Mouse (Mus musculus): ENCODE measurements at regions not wholly inside any gene's neighbourhood (a gene's known extent, or its start where the extent isn't known, plus 50 kb on each side); places are given as distances from the start of the nearest gene placed in this dataset.

DNA sequence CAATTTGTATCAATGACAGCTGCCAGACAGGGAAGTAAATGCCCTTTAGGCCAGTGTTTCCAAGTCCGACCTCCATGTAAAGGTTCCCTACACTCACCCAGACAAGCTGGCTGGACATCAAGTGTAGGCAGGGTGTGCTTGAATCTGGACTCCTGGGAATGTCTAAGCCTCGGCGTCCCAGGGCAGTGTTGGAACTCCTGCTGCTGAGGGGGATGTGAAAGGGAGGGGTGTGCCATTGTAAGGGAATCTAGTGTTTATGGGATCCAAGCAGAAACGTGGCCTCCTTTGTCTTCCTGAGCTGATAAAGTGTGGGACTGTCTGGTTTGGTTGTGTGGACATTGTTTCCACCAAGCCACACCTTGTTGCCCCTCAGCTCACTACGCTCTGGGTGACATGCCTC, 291.9 kb downstream of the Cxcl12 start:
- DNase-seq (ENCODE audit: extremely low spot score in 1 of 2, low spot score in 2 of 2) = no peak
- intact Hi-C loops (cut with DNase I) = no loop called here

GRCm38 (mm10) chr6:117465165-117465564, 296.8 kb downstream of the Cxcl12 start:
- DNase-seq (ENCODE audit: extremely low spot score in 1 of 2, low spot score in 2 of 2) = no peak
- intact Hi-C loops (cut with DNase I) = no loop called here

DNA sequence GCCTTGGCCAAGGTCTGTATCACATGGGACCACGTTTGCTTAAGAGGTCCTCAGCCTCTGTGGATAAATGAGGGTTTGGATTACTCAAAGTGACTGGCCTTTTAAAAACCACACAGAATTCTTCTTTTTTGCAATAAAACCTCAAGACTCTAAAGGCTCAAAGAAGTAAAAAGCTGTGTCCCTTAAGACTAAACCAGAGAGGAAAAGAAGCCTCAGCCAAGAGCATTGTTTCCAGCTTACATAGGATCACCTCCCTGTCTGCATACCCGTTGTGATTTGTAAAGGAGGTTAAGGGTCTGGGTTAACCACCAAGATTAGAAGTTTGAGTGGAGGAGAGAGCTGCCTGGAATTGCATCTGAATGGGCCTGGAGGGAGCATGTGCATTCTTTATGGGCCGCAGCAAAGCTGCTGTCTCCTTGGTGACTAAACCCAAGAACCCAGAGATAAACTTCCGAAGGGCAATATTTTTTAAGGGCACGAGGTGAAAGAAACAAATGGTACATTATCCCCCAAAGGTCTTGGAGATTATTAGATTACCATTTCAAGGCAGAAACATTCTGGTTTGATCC, 297.4 kb downstream of the Cxcl12 start:
- intact Hi-C loops (cut with DNase I) = no loop called here
- DNase-seq (ENCODE audit: extremely low spot score in 1 of 2, low spot score in 2 of 2) = no peak

DNA sequence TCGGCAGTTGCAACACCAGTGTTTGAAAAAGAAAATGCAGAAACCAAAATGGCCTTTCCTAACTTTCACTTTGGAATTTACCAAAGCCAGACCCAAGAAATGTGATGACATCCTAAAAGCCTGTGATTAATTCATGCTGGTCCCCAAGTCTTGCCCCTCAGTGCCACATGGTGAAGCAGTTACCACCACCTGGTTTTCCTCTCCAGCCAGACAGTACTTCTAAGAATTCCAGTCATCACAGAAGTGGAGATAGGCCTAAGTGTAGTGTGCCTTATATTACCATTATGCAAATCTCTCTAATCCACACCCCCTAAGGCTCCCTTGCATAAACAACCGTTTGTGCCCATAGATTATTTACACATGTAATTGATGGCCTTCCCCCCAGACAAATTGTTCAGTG, 311.0 kb downstream of the Cxcl12 start:
- intact Hi-C loops (cut with DNase I) = no loop called here
- DNase-seq (ENCODE audit: extremely low spot score in 1 of 2, low spot score in 2 of 2) = no peak

DNA sequence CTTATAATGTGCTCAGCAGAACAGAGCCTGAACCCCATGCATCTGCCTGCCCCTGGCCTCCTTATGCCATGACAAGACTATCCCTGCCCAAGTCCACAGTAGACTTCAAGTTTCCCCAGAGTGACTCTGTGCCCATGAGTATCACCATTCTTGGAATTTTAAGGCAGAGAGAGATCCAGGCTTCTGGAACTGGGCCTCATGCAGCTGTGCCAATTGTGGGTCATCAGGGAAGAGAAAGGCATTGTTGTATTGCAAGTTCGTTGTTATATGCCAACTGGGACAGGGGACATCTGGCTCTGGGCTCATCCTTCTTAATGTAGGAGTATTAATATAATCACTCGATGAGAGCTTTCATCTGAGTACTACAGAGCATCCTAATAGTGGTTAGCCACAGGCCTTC, 312.1 kb downstream of the Cxcl12 start:
- intact Hi-C loops (cut with DNase I) = no loop called here
- DNase-seq (ENCODE audit: extremely low spot score in 1 of 2, low spot score in 2 of 2) = no peak

GRCm38 (mm10) chr6:117489161-117489560, 320.8 kb downstream of the Cxcl12 start:
- intact Hi-C loops (cut with DNase I) = no loop called here
- DNase-seq (ENCODE audit: extremely low spot score in 1 of 2, low spot score in 2 of 2) = no peak

- intact Hi-C loops (cut with DNase I) = no loop called here
- no peak for DNase-seq (ENCODE audit: extremely low spot score in 1 of 2, low spot score in 2 of 2)
Measured at GRCm38 (mm10) chr6:117489761-117490396, 321.5 kb downstream of the Cxcl12 start.

DNA sequence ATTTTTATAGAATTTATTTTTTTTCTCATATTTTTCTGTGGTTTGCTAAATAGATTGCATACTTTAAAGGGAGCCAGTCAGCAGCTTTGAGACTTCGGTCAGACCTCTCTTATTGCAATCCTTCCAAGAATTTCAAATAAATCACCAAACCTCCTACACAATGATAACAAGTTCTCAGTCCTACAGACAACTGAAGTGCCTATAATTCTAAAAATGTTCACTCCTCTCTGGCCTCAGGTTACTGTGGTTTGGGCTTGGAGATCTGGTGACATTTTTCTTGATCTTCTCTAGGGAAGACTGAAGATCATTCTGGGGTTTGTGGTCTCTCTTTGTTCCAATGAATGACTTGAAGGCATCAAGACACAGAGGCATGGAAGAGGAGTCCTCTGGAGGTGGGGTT, 326.6 kb downstream of the Cxcl12 start:
- no peak for DNase-seq (ENCODE audit: extremely low spot score in 1 of 2, low spot score in 2 of 2)
- intact Hi-C loops (cut with DNase I) = no loop called here

- no peak for DNase-seq (ENCODE audit: extremely low spot score in 1 of 2, low spot score in 2 of 2)
- intact Hi-C loops (cut with DNase I) = no loop called here
Measured at GRCm38 (mm10) chr6:117497337-117497736, 329.0 kb downstream of the Cxcl12 start.

DNA sequence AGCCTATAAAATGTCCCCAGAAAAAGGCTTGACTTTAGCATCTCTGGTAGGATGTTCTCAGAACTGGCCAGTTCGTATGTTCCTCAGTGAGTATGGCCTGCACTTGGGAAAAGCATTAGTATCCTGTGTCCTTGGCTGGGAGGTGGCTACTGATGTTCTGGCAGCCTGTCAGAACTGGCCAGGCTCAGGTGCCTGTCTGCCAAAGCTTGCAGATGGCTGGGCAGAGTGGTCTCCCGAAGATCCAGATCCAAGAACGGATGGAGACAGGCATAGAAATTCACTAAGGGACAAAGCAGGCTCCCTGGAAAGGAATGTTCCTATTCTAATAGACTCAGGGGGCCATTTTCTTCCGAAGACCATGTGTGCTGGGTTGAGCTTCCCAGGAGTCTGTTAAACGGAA, 329.6 kb downstream of the Cxcl12 start:
- intact Hi-C loops (cut with DNase I) = no loop called here
- DNase-seq (ENCODE audit: extremely low spot score in 1 of 2, low spot score in 2 of 2) = no peak

DNA sequence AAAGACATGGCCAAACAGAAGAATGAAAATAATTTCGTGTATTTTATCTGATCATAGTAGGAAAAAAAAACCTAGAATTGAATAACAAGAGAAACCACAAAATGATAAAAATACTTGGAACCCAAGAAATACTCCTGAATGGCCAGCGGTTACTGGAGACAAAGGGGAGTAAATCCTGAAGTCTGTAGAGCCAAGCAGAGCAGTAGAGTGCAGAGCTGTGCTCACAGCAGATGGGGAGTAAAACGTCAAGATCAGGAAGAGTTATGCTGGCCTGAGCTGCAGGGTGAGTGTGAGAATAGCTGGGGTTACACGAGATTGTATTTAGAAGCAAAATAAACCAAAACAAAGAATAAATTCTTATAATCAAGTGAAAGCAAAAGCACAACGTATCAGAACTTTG, 334.0 kb downstream of the Cxcl12 start:
- DNase-seq (ENCODE audit: extremely low spot score in 1 of 2, low spot score in 2 of 2) = no peak
- intact Hi-C loops (cut with DNase I) = no loop called here

DNA sequence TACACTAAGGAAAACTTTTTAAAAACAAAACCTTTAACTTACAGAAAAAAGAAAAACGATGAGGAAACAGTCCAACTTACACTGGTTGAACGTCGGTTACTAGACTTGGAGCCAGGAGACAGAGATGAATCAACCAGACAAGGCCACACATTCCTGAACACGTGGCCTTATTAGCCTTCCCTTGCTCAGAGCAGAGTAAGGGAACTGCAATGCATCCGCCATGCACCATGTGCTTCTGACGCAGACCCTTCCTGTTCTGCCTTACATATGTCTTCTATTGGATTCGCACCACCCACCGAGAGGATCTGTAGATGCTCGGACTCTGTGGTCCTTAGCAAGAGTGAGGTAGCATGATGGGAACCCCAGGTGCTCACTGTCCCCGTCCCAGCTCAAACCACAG, 336.2 kb upstream of the Zfp637 start:
- intact Hi-C loops (cut with DNase I) = no loop called here
- no peak for DNase-seq (ENCODE audit: extremely low spot score in 1 of 2, low spot score in 2 of 2)

DNA sequence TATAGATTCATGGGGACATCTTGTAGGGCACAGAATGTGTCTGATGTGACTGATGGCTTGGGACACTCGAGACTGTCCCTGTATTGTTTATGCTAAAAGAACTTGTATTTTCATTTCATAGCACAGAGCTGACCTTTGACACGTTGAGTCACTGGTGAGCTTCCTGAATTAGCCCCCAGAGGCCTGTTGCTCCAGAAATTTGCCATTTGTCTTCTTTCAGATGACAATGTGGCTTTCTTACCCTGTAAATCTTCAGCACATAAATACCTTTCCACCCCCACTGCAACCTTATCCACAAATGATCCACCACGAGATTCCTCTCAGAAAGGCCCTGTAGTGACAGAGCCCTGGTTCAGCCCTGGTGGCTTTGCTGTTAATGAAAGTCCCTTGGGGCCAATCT, 335.5 kb upstream of the Zfp637 start:
- no peak for DNase-seq (ENCODE audit: extremely low spot score in 1 of 2, low spot score in 2 of 2)
- intact Hi-C loops (cut with DNase I) = no loop called here

DNA sequence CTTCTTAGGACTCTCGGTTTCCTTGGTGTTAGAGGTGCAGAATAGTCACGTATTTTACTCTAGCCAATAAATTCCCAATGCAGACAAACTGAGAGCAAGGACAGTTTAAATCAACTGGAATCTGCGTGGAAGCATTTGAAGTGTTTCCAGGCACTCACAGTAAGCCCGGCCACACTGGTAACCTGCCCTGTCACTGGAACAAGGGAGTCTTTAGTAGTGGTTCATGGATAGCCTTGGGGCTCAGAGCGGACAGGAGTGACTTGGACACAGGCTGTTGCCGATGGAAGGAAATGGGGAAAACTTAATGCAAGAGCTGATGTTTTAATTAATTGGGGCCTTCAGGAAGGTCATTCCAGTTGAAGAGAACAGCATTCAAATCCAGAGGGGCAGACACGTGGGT, 334.4 kb upstream of the Zfp637 start:
- intact Hi-C loops (cut with DNase I) = no loop called here
- DNase-seq (ENCODE audit: extremely low spot score in 1 of 2, low spot score in 2 of 2) = no peak

GRCm38 (mm10) chr6:117508860-117509259, 332.1 kb upstream of the Zfp637 start:
- no peak for DNase-seq (ENCODE audit: extremely low spot score in 1 of 2, low spot score in 2 of 2)
- intact Hi-C loops (cut with DNase I) = no loop called here

- intact Hi-C loops (cut with DNase I) = no loop called here
Measured at GRCm38 (mm10) chr6:117510026-117510425, 331.0 kb upstream of the Zfp637 start.

GRCm38 (mm10) chr6:117514831-117515230, 326.1 kb upstream of the Zfp637 start:
- intact Hi-C loops (cut with DNase I) = no loop called here
- no peak for DNase-seq (ENCODE audit: extremely low spot score in 1 of 2, low spot score in 2 of 2)

More at GRCm38 (mm10) chr6:117510026-117510425, 331.0 kb upstream of the Zfp637 start:
- DNase-seq (ENCODE audit: extremely low spot score in 1 of 2, low spot score in 2 of 2) = no peak

GRCm38 (mm10) chr6:117516906-117517305, 324.1 kb upstream of the Zfp637 start:
- DNase-seq (ENCODE audit: extremely low spot score in 1 of 2, low spot score in 2 of 2) = no peak
- intact Hi-C loops (cut with DNase I) = no loop called here

GRCm38 (mm10) chr6:117518939-117519338, 322.0 kb upstream of the Zfp637 start:
- intact Hi-C loops (cut with DNase I) = no loop called here
- no peak for DNase-seq (ENCODE audit: extremely low spot score in 1 of 2, low spot score in 2 of 2)

GRCm38 (mm10) chr6:117519466-117519865, 321.5 kb upstream of the Zfp637 start:
- no peak for DNase-seq (ENCODE audit: extremely low spot score in 1 of 2, low spot score in 2 of 2)

More at GRCm38 (mm10) chr6:117519466-117519865, 321.5 kb upstream of the Zfp637 start:
- intact Hi-C loops (cut with DNase I) = no loop called here
